Mouse (Mus musculus) neural tube, embryonic 12.5 days (tissue): Measurements from ENCODE around the gene Per1. TPM values are rescaled to one million over a fixed set of nuclear protein-coding genes. Genes with fewer than 3 reads are reported as not detected.

Experiments
- ATAC-seq: fragments of 200-750 bp; cut with Nextera tagmentation; 2 replicates; pipeline ENCODE4 v1.8.0; 2017; ENCODE audit warnings: low read depth, mild to moderate bottlenecking, moderate TSS enrichment, moderate library complexity; ENCODE audit not compliant: low FRiP score
- H3K27ac ChIP-seq: fragments of 300-500 bp; sonication (generic); 2 replicates; pipeline ENCODE4 v1.5.1; 2016
- H3K27me3 ChIP-seq: fragments of 300-500 bp; sonication (generic); replicated peaks from 2 replicates; pipeline ENCODE4 v1.6.1; 2016; ENCODE audit warnings: mild to moderate bottlenecking
- H3K36me3 ChIP-seq: fragments of 300-500 bp; sonication (generic); 2 replicates; pipeline ENCODE4 v1.6.1; 2016; ENCODE audit warnings: mild to moderate bottlenecking
- H3K4me1 ChIP-seq: fragments of 300-500 bp; sonication (generic); 2 replicates; pipeline ENCODE4 v1.6.1; 2016
- H3K4me2 ChIP-seq: fragments of 300-500 bp; sonication (generic); replicated peaks from 2 replicates; pipeline ENCODE4 v1.6.1; 2016; ENCODE audit warnings: mild to moderate bottlenecking
- H3K4me3 ChIP-seq: fragments of 300-500 bp; sonication (generic); 2 replicates; pipeline ENCODE4 v1.5.1; 2016
- H3K9ac ChIP-seq: fragments of 300-500 bp; sonication (generic); 2 replicates; pipeline ENCODE4 v1.6.1; 2016; ENCODE audit warnings: mild to moderate bottlenecking
- H3K9me3 ChIP-seq: fragments of 300-500 bp; sonication (generic); 2 replicates; pipeline ENCODE4 v1.6.1; 2016; ENCODE audit warnings: mild to moderate bottlenecking
- WGBS: fragments of 180-500 bp; shearing (Covaris S2); methylation state at CpG from one replicate; pipeline ENCODE4 v1.1.7; 2016; 5-methylcytosine and 5-hydroxymethylcytosine counted together
- polyA plus RNA-seq: library from polyadenylated mRNA; unstranded; fragments of >200 nt; fragmentation: Nextera tagmentation; extraction: Ambion mirVana; gene quantifications from 2 replicates; pipeline ENCODE4 v1.2.1, GENCODE M21; 2016

Gene Per1
- 7.4 and 9.0 TPM in 2 replicates for polyA plus RNA-seq

DNA sequence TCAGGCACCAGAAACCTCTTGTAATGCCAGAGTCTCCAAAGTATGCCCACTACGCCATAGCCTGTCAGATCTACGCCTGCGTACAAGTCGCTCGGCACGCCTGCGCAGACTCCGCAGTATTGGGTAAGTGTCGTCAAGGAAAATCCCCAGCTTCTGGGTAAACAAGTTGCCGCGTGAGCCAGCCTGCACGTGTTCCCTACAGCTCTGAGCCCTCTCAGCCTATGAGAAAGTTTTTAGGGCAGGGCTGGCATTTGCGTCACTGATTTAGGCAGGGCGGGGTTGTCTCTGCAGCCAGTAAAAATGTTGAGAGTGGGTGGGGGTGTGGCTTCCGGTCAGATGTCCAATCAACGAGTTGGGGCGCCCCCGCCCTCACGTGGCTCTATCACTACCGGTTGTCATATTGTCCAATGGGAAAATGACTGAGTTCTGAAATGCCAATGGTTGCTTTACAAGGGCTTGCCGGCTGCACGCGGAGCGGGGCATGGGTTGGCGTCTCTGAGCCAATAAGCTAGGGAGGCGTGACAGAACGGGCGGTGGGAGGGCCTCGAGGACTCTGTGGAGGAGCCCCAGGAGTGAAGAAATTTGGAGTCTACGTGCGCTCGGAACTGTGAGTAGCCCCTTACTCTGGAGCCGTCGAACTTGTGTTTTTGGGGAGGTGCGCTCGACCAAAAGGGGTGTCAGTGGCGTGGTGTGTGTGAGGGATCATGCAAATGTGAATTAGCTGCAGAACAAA is at the start of gene Per1:
Gene Per1, plus strand, starts transcription at position 521 of the 733 bp plus-strand sequence.
- Histone ChIP-seq H3K27me3 (no peaks in the 10 kb centered on the region), H3K9ac (peak within 1 kb of the TSS; percentile 60), H3K9me3 (no peaks in the 10 kb centered on the region), H3K4me1 (peaks cover 63% of the 10 kb centered on the region), H3K36me3 (peaks cover 17% of the 10 kb centered on the region), H3K4me3 (peak within 1 kb of the TSS; percentile 43), H3K4me2 (peak within 1 kb of the TSS; percentile 88), H3K27ac (no peak within 1 kb of the TSS; the same call in 1 of the 2 replicates)
- peak; percentile 92 for ATAC-seq
- under 1% methylated on average over 37 of the region's 37 CpGs for WGBS

- H3K4me2 ChIP-seq = peak within 1 kb of the TSS; percentile 89
- no peaks in the 10 kb centered on the region for H3K9me3 ChIP-seq
- WGBS = 1% methylated on average over 53 of the region's 54 CpGs
- peaks cover 23% of the 10 kb centered on the region for H3K36me3 ChIP-seq
- 0 out of 2 replicates have a peak within 1 kb of the TSS, but pooled peaks have one; percentile 28 for H3K27ac ChIP-seq
- H3K4me1 ChIP-seq = peaks cover 13% of the 10 kb centered on the region
- peak within 1 kb of the TSS; percentile 72 for H3K4me3 ChIP-seq
- ATAC-seq = peak; percentile 73
- H3K9ac ChIP-seq = peak within 1 kb of the TSS; percentile 48
- no peaks in the 10 kb centered on the region for H3K27me3 ChIP-seq
These were observed 49.3 kb upstream of the Per1 start, which contains the start of gene Aurkb for GRCm38 (mm10) chr11:69045531-69046394. TSS of gene Aurkb (plus strand) at chr11:69045647.

DNA sequence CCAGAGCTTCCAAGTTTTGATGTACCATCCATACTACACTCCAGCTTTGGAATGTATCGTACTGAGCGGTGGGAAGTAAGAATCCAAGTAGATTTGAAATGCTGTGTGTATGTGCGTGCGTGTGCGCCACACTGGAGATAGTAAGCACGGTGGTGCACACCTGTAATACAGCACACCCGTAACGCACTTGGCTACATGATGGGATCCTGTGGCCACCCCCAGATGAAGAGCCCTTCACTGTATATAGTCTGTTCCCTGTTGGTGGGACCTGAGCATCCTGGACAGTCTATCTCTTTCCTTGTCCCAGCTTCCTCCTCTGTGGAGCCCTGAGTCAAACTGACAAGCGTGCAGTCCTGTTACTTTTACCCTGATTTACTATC is 48.6 kb upstream of the Per1 start:
- peak overlapping the region; percentile 72 for H3K4me3 ChIP-seq
- no peak overlapping the region for H3K27ac ChIP-seq
- H3K9me3 ChIP-seq = no peaks in the 10 kb centered on the region
- peak overlapping the region; percentile 48 for H3K9ac ChIP-seq
- H3K4me1 ChIP-seq = peaks cover 13% of the 10 kb centered on the region
- WGBS = 20% methylated on average over 9 of the region's 9 CpGs
- no peaks in the 10 kb centered on the region for H3K27me3 ChIP-seq
- peaks cover 28% of the 10 kb centered on the region for H3K36me3 ChIP-seq
- no peak for ATAC-seq
- peak overlapping the region; percentile 89 for H3K4me2 ChIP-seq

DNA sequence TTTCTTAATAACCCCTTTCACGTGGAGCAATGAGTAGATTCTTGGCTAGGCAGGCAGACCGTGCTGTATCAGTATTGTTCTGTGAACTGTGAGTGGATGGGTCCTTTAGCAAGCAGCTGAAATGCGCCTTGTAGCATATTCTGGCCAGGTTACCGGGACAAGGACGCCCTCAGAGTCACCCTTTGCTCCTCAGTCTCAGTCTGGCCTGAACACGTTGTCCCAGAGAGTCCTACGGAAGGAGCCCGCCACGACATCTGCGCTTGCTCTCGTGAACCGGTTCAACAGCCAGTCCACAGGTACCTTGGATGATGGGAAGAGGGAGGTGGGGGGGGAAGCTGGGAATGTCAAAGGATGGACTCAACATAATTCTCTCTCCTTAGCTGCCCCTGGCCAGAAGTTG is 47.4 kb upstream of the Per1 start:
- Histone ChIP-seq H3K4me2 (peak overlapping the region; percentile 89), H3K9me3 (no peaks in the 10 kb centered on the region), H3K36me3 (peaks cover 28% of the 10 kb centered on the region), H3K9ac (no peak overlapping the region), H3K27ac (no peak overlapping the region), H3K4me1 (peaks cover 13% of the 10 kb centered on the region), H3K4me3 (no peak overlapping the region), H3K27me3 (no peaks in the 10 kb centered on the region)
- ATAC-seq = no peak
- WGBS = 87% methylated on average over 12 of the region's 12 CpGs

DNA sequence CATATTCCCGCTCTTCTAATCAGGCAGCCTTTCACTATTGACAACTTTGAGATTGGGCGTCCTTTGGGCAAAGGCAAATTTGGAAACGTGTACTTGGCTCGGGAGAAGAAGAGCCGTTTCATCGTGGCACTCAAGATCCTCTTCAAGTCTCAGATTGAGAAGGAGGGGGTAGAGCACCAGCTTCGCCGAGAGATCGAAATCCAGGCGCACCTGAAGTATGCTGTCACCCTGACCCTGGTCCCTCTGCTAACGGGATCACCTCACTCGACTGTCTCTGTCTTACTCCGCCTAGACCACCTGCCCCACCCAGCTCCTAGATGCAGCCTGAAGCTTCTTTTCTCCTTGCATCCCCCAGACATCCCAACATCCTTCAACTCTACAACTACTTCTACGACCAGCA is 46.9 kb upstream of the Per1 start:
- Histone ChIP-seq H3K4me1 (peaks cover 13% of the 10 kb centered on the region), H3K9me3 (no peaks in the 10 kb centered on the region), H3K9ac (no peak overlapping the region), H3K4me3 (no peak overlapping the region), H3K4me2 (peak overlapping the region; percentile 89; the same call in 1 of the 2 replicates), H3K36me3 (peaks cover 28% of the 10 kb centered on the region), H3K27me3 (no peaks in the 10 kb centered on the region), H3K27ac (no peak overlapping the region)
- ATAC-seq = no peak
- 94% methylated on average over 14 of the region's 14 CpGs for WGBS

DNA sequence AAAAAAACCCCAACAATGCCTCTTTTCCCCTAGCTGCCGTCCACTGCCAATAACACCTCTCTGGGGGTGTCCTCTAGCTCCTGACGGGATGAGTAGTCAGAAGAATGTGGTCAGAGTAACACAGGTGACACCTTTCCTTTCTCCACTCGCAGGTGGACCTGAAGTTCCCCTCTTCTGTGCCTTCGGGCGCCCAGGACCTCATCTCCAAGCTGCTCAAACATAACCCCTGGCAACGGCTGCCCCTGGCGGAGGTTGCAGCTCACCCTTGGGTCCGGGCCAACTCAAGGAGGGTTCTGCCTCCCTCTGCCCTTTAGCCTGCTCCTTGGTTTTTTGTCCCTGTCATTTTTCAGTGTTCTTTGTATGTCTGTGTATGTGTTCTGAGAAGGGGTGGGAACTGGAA is 44.3 kb upstream of the Per1 start:
- Histone ChIP-seq H3K4me2 (no peak overlapping the region), H3K4me3 (no peak overlapping the region), H3K4me1 (peaks cover 13% of the 10 kb centered on the region), H3K36me3 (peaks cover 28% of the 10 kb centered on the region), H3K27ac (no peak overlapping the region), H3K27me3 (no peaks in the 10 kb centered on the region), H3K9me3 (no peaks in the 10 kb centered on the region), H3K9ac (no peak overlapping the region)
- ATAC-seq = no peak
- WGBS = 85% methylated on average over 8 of the region's 8 CpGs

DNA sequence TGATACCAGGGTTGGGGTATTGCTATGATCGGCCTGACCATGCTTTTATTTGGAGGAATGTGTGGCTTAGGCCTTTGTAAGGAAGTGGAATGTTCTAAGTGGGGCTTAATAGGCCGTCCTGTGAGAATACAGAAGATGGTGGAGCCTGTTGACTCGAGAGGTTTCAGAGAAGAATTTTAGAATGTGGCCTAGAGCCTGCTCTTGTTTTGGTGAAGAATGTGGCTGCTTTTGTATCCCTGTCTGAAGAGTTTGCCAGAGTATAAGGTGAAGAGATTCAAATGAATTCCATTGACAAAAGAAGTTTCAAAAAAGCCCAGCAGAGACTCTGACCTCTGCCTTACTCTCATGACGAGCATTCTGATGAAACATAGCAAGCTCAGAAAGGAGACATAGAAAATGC is 43.2 kb upstream of the Per1 start:
- H3K36me3 ChIP-seq = peaks cover 28% of the 10 kb centered on the region
- H3K27ac ChIP-seq = no peak overlapping the region
- no peak overlapping the region for H3K4me3 ChIP-seq
- H3K9ac ChIP-seq = no peak overlapping the region
- H3K9me3 ChIP-seq = no peaks in the 10 kb centered on the region
- peaks cover 8% of the 10 kb centered on the region for H3K4me1 ChIP-seq
- ATAC-seq = no peak
- H3K27me3 ChIP-seq = no peaks in the 10 kb centered on the region
- no peak overlapping the region for H3K4me2 ChIP-seq
- WGBS = 76% methylated on average over 4 of the region's 4 CpGs

- H3K4me2 ChIP-seq = no peak overlapping the region
- H3K27me3 ChIP-seq = no peaks in the 10 kb centered on the region
- H3K9ac ChIP-seq = no peak overlapping the region
- 71% methylated on average over 2 of the region's 2 CpGs for WGBS
- H3K4me3 ChIP-seq = no peak overlapping the region
- H3K27ac ChIP-seq = no peak overlapping the region
- H3K9me3 ChIP-seq = no peaks in the 10 kb centered on the region
- ATAC-seq = no peak
- H3K36me3 ChIP-seq = peaks cover 28% of the 10 kb centered on the region
- no peaks in the 10 kb centered on the region for H3K4me1 ChIP-seq
These were observed 42.1 kb upstream of the Per1 start for GRCm38 (mm10) chr11:69052824-69053421.

GRCm38 (mm10) chr11:69053848-69054247 is 41.2 kb upstream of the Per1 start:
- Histone ChIP-seq H3K4me1 (peaks cover 4% of the 10 kb centered on the region; the same call in 1 of the 2 replicates), H3K4me2 (no peak overlapping the region), H3K27ac (no peak overlapping the region), H3K4me3 (no peak overlapping the region), H3K9ac (no peak overlapping the region), H3K9me3 (no peaks in the 10 kb centered on the region), H3K36me3 (peaks cover 21% of the 10 kb centered on the region), H3K27me3 (no peaks in the 10 kb centered on the region)
- ATAC-seq = no peak
- WGBS = 79% methylated on average over 3 of the region's 3 CpGs

GRCm38 (mm10) chr11:69058265-69058664 is 36.8 kb upstream of the Per1 start:
- peak overlapping the region; percentile 75 for H3K4me3 ChIP-seq
- H3K27ac ChIP-seq = peak overlapping the region; percentile 48; the same call in 1 of the 2 replicates
- peak overlapping the region; percentile 97 for H3K4me2 ChIP-seq
- peaks cover 23% of the 10 kb centered on the region for H3K4me1 ChIP-seq
- 77% methylated on average over 2 of the region's 2 CpGs for WGBS
- no peak for ATAC-seq
- H3K9ac ChIP-seq = peak overlapping the region; percentile 52
- H3K36me3 ChIP-seq = no peaks in the 10 kb centered on the region
- H3K27me3 ChIP-seq = no peaks in the 10 kb centered on the region
- no peaks in the 10 kb centered on the region for H3K9me3 ChIP-seq

- Histone ChIP-seq H3K9me3 (no peaks in the 10 kb centered on the region), H3K27ac (peak overlapping the region; percentile 48), H3K4me2 (peak overlapping the region; percentile 97), H3K27me3 (no peaks in the 10 kb centered on the region), H3K9ac (peak overlapping the region; percentile 52), H3K4me1 (peaks cover 23% of the 10 kb centered on the region), H3K4me3 (peak overlapping the region; percentile 75), H3K36me3 (no peaks in the 10 kb centered on the region)
- ATAC-seq = peak; percentile 21; the same call in 1 of the 2 replicates
- 2% methylated on average over 19 of the region's 19 CpGs for WGBS
These were observed 36.2 kb upstream of the Per1 start for GRCm38 (mm10) chr11:69058729-69059356.
